Mouse (Mus musculus) adrenal gland (tissue): ENCODE results near the gene Rbm20.

Source experiments
- intact Hi-C: fragments of 180-260 bp; cut with DNase I; formaldehyde crosslinking; loops from one replicate; pipeline ENCODE4 v1.15.1; 2025

Gene Rbm20

DNA sequence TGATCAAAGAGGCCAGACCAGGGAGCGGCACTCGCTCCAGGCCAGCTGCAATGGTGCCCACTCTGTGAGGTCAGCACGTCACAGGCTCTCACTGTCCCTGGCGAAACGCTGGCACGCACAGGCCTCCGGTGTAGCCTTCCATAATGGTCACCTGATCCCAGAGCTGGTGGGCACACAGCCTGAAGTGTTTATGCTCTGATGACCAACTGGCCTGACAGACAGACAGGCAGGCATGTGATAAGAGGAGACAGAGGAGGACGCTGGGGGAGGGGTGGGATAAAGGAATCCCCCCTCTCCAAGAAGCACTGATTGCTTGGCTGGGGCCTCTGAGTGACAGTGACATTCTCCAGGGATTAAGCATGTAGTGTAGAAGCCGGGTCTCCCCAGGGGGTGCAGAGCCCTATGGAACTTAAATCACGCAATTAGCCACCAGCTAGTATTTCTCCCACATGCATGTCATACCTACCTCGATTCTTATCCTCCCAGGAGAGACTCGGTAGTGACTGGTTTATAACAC lies 6.4 kb upstream of the Rbm20 start:
- intact Hi-C loops, result no loop called here

DNA sequence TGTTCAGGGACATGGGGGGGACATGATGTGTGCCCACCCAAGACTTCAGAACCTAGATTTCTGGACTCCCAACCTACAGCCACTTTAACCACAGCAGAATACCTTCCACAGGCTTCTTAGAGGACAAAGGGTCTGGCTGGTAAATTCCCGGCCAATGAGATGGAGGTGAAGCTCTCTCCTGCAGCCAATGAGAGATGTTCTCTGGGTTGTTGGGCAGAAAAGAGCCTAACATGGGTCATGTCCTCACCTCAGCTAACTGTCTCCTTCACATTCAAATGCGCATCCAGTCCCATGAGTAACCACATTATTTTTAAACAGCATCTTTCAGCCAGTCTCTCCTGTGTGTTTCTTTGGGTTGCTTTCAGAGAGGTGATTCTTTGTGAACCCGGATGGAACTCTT lies 5.7 kb upstream of the Rbm20 start:
- intact Hi-C loops, result no loop called here

DNA sequence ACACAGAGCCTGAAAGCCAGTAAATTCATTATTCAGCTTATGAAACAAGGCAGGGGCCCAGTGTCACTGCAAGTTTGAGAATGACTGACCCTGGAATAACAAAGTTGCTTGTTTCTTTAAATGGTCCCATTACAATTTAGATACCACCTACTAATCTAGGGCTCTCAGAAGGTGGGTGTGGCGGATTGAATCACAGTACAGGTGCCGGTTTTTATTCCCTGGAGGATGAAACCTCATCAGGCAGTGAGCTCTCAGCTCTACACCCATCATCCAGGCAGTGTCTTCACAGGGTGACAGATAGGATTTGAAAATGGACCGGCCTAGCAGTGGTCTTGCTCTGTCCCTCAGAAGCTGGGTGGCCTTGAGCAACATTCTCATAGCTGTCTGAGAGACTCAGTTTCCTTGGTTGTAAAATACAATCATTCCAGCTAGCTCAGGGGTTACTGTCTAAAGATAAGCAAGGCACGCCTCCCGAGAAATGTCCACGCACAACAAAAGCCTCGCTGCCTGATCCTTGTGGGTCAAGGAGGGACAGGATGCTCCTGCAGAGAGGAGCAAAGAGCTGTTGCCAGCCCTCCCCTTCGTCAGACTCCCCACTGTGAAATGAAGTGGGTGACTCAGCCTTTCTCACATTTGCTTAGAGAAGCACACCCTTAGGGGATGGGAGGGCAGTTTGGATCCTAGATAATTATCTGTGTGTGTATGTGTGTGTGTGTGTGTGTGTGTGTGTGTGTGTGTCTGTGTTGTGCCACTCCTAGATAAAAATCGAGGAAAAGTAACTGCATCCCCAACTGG lies 2.8 kb upstream of the Rbm20 start:
- intact Hi-C loops, result no loop called here

DNA sequence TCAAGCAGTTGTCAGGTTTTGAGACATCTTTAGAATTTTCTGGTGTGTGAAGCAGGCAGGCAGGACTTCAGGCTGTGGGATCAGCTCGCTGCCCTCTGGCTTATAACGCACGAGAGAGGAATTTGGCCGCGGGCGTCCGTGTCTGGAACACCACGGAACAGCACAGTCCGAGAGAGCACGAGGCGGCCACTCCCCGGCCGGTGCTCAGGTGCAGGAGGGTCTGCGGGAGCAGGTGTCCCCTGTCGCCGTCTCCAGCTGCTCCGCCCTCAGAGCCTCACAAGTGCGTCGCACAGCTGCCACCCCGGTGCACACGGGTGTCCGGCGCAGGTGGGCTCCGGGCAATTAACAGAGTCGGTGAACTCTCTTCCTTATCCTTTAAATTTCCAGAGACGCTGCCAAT lies 878 bp upstream of the Rbm20 start:
- intact Hi-C loops, result no loop called here

DNA sequence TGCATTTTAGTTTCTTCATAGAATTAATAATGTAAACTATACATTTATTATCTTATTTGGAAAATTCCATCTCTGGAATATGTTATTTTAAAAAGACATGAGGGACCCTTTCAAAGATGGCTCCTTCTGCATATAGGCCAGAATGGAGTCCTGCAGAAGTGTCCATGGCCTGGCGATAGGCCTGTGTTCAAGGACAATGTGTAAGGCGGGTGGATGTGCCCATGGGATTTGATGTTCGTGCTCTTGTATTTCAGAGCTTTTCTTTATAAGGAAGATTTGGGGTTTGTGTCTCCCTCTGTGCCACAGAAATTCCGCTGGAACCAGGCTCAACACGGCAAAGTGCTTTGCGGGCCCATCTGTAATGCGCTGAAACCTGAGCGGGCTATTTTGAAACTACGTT lies 2.1 kb downstream of the Rbm20 start:
- intact Hi-C loops, result no loop called here

DNA sequence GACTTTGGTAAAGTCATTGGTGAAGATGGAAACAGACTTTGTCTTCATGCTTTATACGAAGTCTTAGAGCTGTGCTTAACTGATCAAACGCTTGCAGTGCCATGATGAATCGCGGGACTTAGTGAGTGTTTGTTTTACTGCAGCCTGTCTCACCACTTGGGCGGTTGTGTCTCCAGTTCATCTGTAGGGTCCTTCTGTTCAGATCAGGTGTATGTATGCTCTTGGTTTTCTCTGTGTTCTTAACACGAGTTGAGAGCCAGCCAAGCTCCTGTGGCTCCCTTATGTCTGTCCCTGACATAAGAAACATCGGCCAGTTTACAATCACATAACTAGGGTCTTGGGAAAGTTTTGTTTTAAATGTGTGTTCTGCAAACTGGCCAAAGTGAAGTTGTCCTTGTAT lies 2.9 kb downstream of the Rbm20 start:
- intact Hi-C loops, result no loop called here

DNA sequence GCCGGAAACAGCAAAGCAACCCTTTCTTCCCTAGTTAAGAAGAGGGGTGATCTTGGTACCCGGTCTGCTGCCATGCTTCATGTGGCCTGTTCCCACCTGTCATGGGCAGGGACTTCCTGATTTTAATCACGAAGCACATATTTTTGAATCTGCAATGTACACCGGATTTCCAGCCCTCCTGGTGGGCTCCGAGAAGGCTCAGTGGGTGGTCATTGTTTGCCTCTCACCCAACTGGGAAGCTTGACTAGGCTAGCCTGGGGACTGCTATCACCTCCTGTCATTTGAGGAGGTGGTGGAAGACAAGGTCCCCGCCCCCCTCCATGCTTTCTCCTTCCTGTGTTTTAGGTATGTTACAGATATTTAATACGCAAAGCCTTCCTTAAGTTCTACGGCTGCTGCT lies 5.3 kb downstream of the Rbm20 start:
- intact Hi-C loops, result no loop called here

DNA sequence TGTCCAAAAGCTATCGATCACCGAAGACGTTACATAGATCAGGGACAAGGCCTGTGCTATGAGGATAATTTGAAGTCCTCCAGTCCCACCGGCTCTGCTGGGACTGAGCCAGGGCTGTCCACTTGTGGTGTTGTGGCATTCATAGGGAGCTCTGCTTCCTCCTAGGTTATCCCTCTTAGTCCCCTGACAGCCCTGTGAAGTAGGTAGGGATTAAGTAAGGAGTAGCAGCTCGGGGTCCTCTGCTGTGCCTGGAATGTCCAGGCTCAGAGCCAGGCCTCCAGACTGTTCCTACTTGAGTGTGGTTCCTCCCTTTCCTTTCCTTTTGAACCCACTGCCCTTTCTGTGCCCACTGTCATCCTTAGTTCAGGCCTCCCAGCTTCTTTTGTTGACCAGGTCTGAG lies 10.5 kb downstream of the Rbm20 start:
- intact Hi-C loops, result no loop called here

DNA sequence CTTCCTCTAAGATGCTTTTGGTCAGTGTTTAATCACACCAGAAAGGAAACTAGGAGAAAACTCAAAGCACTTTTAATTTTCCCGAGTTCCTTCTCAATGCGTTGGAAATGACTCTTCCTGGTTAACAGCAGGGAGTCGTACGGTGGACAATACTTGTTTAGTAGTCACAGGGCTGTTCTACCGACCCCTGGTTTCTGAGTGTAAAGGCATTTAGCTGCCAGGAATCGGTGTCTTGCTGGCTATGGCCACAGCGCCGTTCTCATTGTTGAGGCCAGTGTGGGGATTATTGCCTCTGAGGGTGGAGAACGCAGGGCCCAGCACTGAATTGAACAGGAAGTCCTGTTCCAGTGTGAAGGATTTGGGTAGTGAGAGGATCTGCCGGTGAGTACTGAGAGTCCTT lies 13.7 kb downstream of the Rbm20 start:
- intact Hi-C loops, result no loop called here

DNA sequence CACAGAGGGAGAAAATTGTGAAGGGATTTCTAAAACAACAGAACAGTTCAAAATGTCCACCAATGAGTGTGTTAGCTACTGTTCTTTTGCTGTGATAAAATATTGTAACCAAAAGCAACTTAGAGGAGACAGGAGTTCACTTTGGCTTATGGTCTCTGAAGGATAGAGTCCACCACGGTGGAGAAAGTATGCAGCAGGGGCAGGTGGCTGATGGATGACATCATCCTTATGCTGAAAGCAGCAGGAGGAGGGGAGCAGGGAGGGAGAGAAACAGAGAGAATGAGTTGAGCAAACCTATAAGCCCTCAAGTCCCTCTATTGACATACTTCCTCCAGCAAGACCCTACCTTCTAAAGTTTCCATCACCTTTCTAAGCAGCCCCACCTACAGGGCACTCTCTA lies 16.9 kb downstream of the Rbm20 start:
- intact Hi-C loops, result no loop called here

DNA sequence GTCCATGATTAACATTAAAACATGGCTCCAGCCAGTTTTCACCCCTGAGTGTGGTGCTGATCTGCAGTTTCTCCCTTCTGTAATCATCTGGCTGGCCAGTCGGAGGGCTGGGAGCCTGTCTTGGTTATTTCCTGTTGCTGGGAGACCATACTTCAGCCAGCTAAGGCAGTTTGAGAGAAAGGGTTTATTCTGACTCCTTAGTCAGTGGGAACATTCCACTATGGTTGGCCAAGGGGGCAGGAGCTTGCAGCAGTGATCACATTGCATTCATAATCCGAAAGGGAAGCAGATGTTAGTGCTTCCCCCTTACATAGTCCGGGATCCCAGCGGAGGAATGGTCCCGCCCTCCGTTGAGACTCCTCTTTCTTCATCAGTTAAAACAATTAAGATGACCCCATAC lies 19.0 kb downstream of the Rbm20 start:
- intact Hi-C loops, result no loop called here

DNA sequence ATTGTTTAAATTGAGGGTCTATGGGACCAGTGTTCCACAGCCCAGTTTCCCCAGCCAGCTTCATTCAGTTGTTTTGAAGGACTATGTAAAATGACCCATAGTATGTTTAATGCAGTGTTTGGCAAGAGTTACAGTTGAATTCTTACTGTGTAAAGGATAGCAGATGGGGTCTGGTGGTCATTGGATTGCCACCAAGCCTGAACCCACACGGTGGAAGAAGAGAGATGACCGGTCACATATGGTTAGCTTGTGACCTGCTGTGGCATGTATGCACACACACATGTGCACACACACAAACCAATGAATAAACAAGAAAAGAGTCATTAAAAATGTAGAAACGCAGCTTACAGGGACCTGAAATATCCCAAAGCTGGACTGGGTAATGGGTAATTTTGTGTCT lies 19.5 kb downstream of the Rbm20 start:
- intact Hi-C loops, result no loop called here

DNA sequence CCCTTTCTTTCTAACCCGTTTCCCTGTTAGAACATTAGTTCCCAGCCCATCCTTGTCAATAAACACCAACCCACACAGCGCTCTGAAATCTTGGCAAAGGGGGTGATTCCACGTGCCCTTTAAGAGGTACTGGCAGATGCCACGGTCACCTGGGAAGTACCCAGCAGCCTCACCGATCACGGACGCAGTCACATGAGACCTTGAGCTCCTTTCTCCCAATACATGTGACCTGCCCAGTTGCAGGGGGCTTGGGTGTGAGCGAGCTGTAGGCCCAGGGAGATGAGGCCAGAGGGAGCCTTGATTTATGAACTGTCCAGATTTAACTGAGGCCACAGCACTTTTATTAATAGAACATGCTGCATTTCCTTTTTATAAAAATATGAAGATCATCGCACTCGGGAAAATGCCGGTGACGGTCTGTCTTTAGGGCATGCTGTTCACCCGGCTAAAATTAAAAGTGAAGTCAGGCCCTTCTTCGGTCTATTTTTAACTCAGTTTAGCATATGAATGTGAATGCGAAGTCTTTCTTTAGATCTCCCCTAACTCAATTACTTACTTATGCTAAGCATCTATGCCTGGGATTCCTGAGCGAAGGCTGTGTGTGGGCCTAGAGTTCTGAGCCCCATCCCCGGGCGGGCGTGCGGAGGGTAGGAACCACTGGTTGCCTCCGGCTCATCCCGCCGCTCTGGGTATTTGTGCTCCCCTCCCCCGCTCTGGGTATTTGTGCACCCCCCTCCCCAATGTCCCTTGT lies 20.4 kb downstream of the Rbm20 start:
- intact Hi-C loops, result no loop called here

DNA sequence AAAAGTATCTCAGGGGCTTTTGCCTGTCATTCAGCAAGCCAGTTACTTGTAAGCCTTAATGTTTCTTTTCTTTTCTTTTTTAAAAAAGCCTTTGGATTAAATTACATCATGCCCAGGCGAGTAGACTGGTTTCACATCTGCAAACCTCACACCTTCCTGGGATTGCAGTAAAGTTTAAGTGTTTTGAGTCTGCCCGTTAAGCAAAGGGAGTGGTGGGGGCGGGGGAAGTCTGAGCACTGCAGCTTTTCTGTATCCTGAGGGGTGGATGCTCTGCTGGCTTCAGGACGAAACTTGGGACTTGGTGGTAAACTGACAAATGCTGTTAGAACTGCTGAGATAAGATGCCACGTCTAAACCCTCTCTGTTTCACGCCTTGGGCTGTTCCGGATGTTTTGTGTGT lies 22.6 kb downstream of the Rbm20 start:
- intact Hi-C loops, result no loop called here

DNA sequence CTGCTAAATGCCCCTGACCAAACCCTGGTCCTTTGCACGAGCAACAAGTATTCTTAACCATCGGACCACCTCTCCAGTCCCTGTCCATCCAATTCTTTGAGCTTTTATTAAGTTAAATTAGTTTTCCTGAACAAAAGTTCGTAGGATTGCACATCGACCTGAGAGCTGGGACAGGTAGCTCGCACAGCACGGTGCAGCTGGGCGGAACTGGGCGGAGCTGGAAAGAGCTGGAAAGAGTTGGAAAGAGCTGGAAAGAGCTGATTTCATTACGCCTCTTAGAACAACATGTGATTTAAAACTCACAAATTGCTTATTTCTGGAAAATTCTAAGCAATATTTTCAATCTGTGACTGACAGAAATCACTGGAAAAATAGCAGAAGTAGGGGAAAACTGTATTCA lies 24.3 kb downstream of the Rbm20 start:
- intact Hi-C loops, result no loop called here

DNA sequence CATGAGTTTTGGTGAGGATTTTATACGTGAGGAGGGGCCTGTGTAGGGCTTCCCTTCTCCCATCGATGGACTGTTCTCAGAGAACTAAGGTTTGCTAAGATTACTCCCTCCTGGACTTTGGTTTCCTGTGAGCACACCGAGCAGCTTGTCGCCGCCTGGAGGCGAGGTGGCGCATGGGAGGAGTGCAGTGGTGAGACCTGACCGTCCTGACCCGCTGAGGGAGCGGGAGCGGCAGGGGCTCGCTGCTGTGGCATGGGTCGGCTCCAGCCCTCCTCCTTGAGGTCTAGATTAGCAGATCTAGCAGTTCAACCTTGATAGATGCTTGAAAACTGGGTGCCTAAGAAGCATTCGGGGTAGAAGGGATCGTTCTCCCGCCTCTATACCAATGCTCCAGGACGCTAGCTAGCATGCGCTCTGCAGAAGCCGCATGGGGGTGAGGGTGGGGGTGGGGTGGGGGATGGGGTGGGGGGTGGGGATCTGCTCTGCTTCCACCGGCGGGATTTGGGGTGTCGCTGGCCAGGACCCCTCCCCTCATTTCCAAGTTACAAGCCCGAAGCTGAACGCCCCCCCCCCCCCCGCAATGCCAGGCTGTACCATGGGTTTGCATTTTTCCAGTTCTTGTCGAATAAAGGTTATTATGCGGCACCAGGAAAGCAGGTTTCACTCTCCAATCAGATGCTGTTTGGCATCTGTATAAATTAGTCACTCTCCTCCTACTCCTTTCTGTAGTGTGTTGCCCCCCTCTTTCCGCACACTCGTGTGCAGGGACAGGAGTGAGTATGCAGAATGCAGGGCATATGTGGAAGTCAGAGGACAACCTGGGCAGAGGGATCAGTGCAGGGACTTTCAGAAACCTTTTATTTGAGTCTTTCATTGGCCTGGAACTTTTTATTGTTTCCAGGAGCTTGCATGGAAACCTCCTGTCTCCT lies 28.1 kb downstream of the Rbm20 start:
- intact Hi-C loops, result loop anchor here (5.0 kb wide), 1 partner anchor 53 kb away; no protein-coding TSS in a partner anchor

DNA sequence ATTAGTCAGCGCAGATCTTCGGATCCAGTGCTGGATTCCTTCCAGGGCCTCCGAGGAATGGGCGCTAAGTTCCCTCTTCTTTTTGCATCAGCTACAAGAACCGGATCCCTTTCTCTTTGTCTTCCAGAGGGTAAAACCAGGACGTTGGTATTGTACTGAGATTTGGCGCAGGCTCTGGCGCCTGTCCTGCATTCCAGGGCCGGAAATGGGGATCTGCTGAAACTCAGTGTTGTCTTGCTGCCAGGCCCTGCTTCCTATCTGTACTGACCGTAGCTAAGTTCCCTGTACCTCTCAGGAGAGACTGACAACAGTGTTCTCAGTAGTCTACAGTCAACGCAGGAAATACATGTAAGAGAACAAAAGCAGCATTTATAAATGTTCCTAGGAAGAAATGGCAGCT lies 31.3 kb downstream of the Rbm20 start:
- intact Hi-C loops, result loop anchor here (5.0 kb wide), 1 partner anchor 56 kb away; no protein-coding TSS in a partner anchor

DNA sequence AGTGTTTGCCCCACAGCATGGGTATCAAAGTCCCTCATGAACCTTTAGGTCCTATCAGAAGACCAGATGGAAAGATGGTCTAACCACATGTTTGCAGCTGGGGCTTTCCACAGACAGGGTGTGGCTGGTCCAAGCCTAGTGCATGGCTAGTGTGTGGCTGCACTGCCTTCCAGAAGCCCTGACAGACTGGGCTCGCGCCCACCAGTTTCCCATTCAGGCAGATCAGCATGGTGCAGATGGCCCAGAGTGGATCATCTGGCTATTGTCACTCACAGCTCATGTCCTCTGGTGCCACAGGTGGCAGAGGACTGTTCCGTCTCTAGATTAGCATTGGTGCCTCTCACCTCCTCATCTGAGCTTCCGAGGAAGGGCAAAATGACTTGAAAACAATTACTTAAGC lies 33.8 kb downstream of the Rbm20 start:
- intact Hi-C loops, result no loop called here

DNA sequence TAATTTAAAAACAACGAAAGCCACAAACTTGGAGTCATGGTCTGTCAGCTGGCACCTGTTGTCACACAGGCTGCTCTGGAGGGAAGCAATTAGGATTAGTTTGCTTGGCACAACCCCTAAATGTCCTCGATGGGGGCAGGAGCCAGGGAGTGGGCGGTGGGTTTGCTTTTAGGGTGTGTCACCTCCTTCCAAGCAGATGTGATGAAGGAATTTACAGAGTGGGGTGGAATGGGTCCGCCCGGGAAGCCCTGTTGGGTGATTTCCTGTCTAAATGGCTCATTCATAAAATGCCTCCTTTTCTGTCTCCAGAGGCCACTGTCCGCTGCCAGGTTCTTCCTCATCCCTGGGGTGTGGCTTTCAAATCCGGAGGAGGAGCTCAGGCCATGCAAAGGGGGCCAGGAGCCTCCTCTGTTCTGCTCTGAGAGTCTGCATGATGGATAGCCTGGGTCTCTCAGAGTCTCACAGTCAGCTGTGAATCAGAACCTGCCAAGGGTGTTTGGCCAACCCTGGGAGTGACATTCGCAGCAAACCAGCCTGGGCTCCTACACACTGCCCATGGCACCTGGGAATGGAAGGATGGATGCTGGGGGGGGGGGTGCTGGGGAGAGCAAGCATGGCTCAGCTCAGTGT lies 34.3 kb downstream of the Rbm20 start:
- intact Hi-C loops, result no loop called here

DNA sequence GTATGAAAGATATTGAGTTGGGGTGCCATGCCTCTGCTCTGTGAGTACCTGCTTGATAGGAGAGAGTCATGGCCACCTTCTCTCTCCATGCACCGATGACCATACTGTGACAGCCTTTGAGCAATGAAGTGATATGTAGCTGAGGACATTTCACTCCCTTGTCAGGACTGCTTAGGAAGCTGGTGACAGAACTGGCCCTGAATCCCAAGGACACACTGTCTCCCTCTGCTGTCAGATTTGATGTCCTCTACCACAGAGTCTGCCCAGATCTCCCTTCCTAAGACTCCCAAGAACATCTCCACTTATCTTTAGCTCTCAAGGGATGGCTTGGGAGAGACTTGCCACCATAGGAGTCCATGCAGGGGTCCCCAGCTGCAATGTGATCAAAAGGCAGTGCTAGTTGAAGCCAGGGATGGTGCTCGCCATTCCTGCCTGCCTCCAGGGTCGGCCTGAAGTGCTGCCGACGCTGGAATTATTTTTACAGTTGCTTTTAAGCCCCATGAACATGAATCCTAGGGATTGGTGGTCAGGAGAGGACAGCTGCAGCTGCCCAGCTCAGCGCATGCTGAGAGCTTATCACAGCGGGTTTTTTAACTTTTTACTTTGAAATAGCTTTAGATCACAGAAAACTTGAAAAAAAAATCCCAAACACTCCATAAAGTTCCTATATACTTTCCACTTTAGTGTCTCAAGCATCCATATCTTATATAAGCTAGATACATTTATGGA lies 35.4 kb downstream of the Rbm20 start:
- intact Hi-C loops, result no loop called here
